Mouse (Mus musculus) megakaryocyte, embryonic 14.5 days (primary cell): ENCODE measurements at regions not wholly inside any gene's neighbourhood (a gene's known extent, or its start where the extent isn't known, plus 50 kb on each side); places are given as distances from the start of the nearest gene placed in this dataset.

Experiments used
- H3K27me3 ChIP-seq: replicated peaks from 2 replicates; pipeline ENCODE3; 2012; ENCODE audit warnings: inconsistent platforms
- H3K36me3 ChIP-seq: replicated peaks from 2 replicates; pipeline ENCODE3; 2012; ENCODE audit warnings: low read length, inconsistent platforms, mixed read lengths
- H3K4me1 ChIP-seq: 2 replicates; pipeline ENCODE4 v1.6.1; 2012; ENCODE audit warnings: inconsistent platforms
- H3K4me3 ChIP-seq: replicated peaks from 2 replicates; pipeline ENCODE3; 2012; ENCODE audit warnings: moderate library complexity, mild to moderate bottlenecking, inconsistent platforms
- H3K9me3 ChIP-seq: 2 replicates; pipeline ENCODE4 v1.6.1; 2012; ENCODE audit warnings: inconsistent platforms
- FLI1 ChIP-seq: IDR thresholded peaks from 2 replicates; pipeline ENCODE4 v1.6.1; 2012; ENCODE audit warnings: low read length, inconsistent platforms, mixed read lengths
- GATA1 ChIP-seq: IDR thresholded peaks from 3 replicates; pipeline ENCODE4 v1.6.1; 2012; ENCODE audit warnings: mixed read lengths, low read length, inconsistent platforms, borderline replicate concordance

GRCm38 (mm10) chr6:117254620-117255228 is 86.4 kb downstream of the Cxcl12 start:
- Histone ChIP-seq H3K27me3 (no peaks in the 10 kb centered on the region), H3K36me3 (no peaks in the 10 kb centered on the region), H3K4me3 (no peak overlapping the region), H3K9me3 (no peaks in the 10 kb centered on the region), H3K4me1 (no peaks in the 10 kb centered on the region)
- TF ChIP-seq GATA1: no peak
- no peak for TF ChIP-seq FLI1

- H3K4me1 ChIP-seq: no peaks in the 10 kb centered on the region
- H3K9me3 ChIP-seq: no peaks in the 10 kb centered on the region
- TF ChIP-seq FLI1: no peak
- no peak for TF ChIP-seq GATA1
- H3K27me3 ChIP-seq: no peaks in the 10 kb centered on the region
- H3K36me3 ChIP-seq: no peaks in the 10 kb centered on the region
- no peak overlapping the region for H3K4me3 ChIP-seq
These were observed 87.2 kb downstream of the Cxcl12 start for GRCm38 (mm10) chr6:117255399-117256098.

DNA sequence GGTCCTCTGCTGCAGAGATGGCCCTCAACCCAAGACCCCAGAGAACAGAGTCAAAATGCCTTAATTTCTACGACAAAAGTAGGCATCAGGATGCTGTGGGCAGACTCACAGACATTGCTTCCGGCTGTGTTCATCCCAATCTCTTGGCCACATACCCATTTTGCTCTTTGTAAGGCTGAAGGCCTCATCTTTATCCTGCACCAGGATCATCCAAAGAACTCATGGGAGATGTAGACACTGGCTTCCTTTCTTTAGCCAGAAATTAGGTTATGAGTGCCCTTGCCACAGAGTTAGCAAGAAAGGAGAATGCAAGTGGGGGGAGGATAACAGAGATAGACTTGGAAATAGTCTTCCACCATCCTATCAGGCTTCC is 87.8 kb downstream of the Cxcl12 start:
- TF ChIP-seq GATA1 (no peak), FLI1 (no peak)
- no peaks in the 10 kb centered on the region for H3K27me3 ChIP-seq
- no peaks in the 10 kb centered on the region for H3K9me3 ChIP-seq
- H3K36me3 ChIP-seq: no peaks in the 10 kb centered on the region
- no peak overlapping the region for H3K4me3 ChIP-seq
- H3K4me1 ChIP-seq: no peaks in the 10 kb centered on the region

DNA sequence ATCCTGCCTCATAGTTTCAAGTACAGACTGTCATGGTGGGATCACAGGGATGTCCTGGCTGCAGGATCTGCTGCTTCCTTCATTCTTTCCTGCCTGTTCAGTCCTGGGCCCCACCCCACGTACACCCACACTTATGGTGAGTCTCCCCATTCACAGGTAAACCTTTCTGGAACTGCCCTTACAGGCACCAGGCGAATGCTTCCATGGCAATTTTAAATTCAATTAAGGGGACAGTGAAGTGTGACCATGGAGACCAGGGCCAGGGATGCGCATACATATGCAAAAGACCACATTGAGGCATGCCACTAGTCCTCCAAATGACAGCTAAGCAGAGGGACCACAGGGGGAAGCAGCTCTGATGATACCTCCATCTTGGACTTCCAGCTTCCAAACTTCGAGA is 89.3 kb downstream of the Cxcl12 start:
- no peaks in the 10 kb centered on the region for H3K9me3 ChIP-seq
- TF ChIP-seq GATA1: no peak
- TF ChIP-seq FLI1: no peak
- H3K36me3 ChIP-seq: no peaks in the 10 kb centered on the region
- H3K4me3 ChIP-seq: no peak overlapping the region
- H3K27me3 ChIP-seq: no peaks in the 10 kb centered on the region
- H3K4me1 ChIP-seq: no peaks in the 10 kb centered on the region

- Histone ChIP-seq H3K36me3 (no peaks in the 10 kb centered on the region), H3K4me1 (peaks cover 5% of the 10 kb centered on the region), H3K4me3 (no peak overlapping the region), H3K9me3 (0 out of 2 replicates have a peak, but pooled peaks cover 4% of the 10 kb centered on the region), H3K27me3 (peaks cover 2% of the 10 kb centered on the region)
- no peak for TF ChIP-seq FLI1
These were observed 99.6 kb downstream of the Cxcl12 start for GRCm38 (mm10) chr6:117267906-117268305.

DNA sequence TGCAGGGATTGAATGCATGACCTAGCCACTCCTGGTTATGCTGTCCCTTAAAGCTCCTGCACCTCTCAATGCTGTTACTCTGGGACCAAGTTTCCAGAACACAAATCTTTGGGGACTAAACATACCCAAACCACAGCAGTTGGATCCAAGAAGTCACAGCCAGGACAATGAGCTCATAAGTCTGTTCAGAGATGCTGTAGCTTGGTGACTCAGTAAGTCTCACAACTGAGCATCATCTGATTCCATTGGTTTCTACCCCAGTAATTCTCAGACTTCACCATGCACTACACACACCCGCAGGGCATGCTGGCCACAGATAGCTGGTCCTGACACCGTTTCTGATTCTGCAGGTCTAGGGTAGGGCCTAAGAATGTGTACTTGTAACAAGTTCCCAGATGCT is 100.0 kb downstream of the Cxcl12 start:
- no peak for TF ChIP-seq GATA1
- Histone ChIP-seq H3K4me1 (peaks cover 5% of the 10 kb centered on the region), H3K9me3 (no peaks in the 10 kb centered on the region), H3K36me3 (no peaks in the 10 kb centered on the region), H3K4me3 (no peak overlapping the region), H3K27me3 (peaks cover 2% of the 10 kb centered on the region)

DNA sequence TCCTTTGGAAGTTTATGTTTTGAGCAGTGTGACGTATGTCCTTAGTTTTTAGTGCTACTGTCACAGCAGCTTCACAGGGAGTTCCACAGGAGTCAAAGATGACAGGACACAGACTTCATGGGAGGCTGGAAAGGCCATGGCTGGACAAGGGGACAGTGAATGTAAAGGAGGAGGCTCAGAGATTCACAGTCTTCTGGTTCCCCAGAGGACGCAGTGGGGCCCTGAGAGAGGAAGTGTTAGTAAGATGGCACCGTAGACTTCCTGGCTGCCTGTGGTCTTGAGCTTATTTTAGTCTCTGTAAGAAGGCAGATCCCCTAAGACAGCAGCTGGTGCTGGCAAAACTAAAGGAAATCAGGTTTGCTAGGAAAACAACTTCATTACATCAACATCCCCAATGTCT is 101.9 kb downstream of the Cxcl12 start:
- TF ChIP-seq GATA1: no peak
- TF ChIP-seq FLI1: no peak
- Histone ChIP-seq H3K4me1 (peaks cover 5% of the 10 kb centered on the region), H3K4me3 (no peak overlapping the region), H3K36me3 (no peaks in the 10 kb centered on the region), H3K9me3 (0 out of 2 replicates have a peak, but pooled peaks cover 5% of the 10 kb centered on the region), H3K27me3 (peaks cover 2% of the 10 kb centered on the region)

DNA sequence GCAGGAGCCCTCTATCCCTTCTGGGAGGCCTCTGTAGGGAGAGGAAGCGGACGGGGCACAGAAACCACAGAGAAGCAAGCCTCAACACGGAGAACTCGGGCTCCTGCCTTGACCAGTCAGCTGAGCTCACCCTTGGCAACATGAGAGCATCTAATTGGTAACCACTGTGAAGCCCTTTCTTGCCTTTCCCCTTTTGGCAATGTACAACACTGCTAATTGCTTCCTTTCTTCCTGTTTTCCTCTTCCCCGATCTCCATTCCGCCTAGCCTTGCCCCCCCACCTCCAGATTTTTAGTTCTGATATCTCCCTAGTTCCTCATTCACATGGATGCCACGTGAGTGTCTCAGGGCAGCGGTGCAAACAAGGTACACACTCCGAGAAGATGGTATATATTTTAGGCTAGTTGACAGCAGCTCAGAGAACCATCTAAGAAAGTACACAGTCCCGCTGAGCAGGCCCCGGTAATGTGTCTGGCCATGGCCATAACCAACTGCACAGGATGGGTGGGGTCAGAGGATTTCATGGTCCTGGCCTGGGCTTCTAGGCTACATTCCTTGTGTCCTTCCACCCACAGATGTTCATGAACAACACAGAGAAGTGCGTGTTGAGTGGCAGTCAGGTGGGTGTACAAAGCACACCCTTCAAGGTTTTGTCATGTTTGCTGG is 103.4 kb downstream of the Cxcl12 start:
- TF ChIP-seq FLI1 (no peak), GATA1 (no peak)
- Histone ChIP-seq H3K27me3 (peaks cover 2% of the 10 kb centered on the region), H3K9me3 (peaks cover 6% of the 10 kb centered on the region; the same call in 1 of the 2 replicates), H3K36me3 (no peaks in the 10 kb centered on the region), H3K4me3 (no peak overlapping the region), H3K4me1 (no peaks in the 10 kb centered on the region)

- Histone ChIP-seq H3K4me3 (no peak overlapping the region), H3K27me3 (peaks cover 2% of the 10 kb centered on the region)
These were observed 104.1 kb downstream of the Cxcl12 start for GRCm38 (mm10) chr6:117272227-117272955.

More at GRCm38 (mm10) chr6:117272227-117272955, 104.1 kb downstream of the Cxcl12 start:
- no peaks in the 10 kb centered on the region for H3K4me1 ChIP-seq
- H3K36me3 ChIP-seq: no peaks in the 10 kb centered on the region
- peaks cover 10% of the 10 kb centered on the region; the same call in 1 of the 2 replicates for H3K9me3 ChIP-seq
- TF ChIP-seq GATA1: no peak
- no peak for TF ChIP-seq FLI1
